ENCODE assay signal across 13 mouse cellular contexts in genomic region chr17:16088879-16089618, GRCm38 (mm10).
DNase-seq lines count a peak whose midpoint lies in the region; ATAC-seq and TF ChIP-seq lines count a peak whose summit lies in the region.
"Had no signal": no experiment of that assay in that cellular context is flagged by ENCODE, and none has a peak within 500 bp of the region (broad histone marks: within the 10 kb centered on the region; RNA-seq: fewer than 3 reads in every experiment).

No protein-coding gene starts in this region.

- 15% methylated on average over 5 of the region's 5 CpGs for WGBS in forebrain, postnatal 0 days
- 9% methylated on average over 5 of the region's 5 CpGs for WGBS in midbrain, embryonic 14.5 days

- no peaks in the 10 kb centered on the region for H3K27me3 ChIP-seq in forebrain, postnatal 0 days (ENCODE audit: insufficient read depth, low read length)
- H3K27me3 ChIP-seq in midbrain, embryonic 14.5 days (ENCODE audit: control insufficient read depth, insufficient read depth, low read length), result no peaks in the 10 kb centered on the region

- no peak for DNase-seq in frontal cortex, postnatal 14 days (ENCODE audit: low spot score in 2 of 2)
- DNase-seq in embryo, embryonic 10.5 days (ENCODE audit: low spot score), result peak; percentile 53
- DNase-seq in forebrain, postnatal 0 days, result peak; percentile 58
- DNase-seq in midbrain, embryonic 14.5 days, result peak; percentile 87
- no peak for DNase-seq in spleen, postnatal 36 days (ENCODE audit: low spot score in 2 of 2)
- DNase-seq in adrenal gland, postnatal 14 days, result no peak
- no peak for DNase-seq in thymus, postnatal 0 days (ENCODE audit: low spot score)
- DNase-seq: cerebellum, adult 9-11 months; liver; lung, postnatal 14 days had no signal

- no peaks in the 10 kb centered on the region for H3K4me1 ChIP-seq in forebrain, postnatal 0 days (ENCODE audit: insufficient read depth)
- no peaks in the 10 kb centered on the region for H3K4me1 ChIP-seq in midbrain, embryonic 14.5 days (ENCODE audit: control insufficient read depth, insufficient read depth, low read length)
- H3K4me1 ChIP-seq: heart, embryonic 10.5 days had no signal

- no peak overlapping the region for H3K9ac ChIP-seq in forebrain, postnatal 0 days
- H3K9ac ChIP-seq in midbrain, embryonic 14.5 days (replicated peaks; ENCODE audit: low read length), result no peak overlapping the region

- no peaks in the 10 kb centered on the region for H3K9me3 ChIP-seq in forebrain, postnatal 0 days (ENCODE audit: low read length)
- no peaks in the 10 kb centered on the region for H3K9me3 ChIP-seq in midbrain, embryonic 14.5 days (ENCODE audit: control insufficient read depth, low read length)
- H3K9me3 ChIP-seq: heart, embryonic 10.5 days had no signal

- H3K27ac ChIP-seq in forebrain, postnatal 0 days (ENCODE audit: low read depth, low read length), result peak overlapping the region; percentile 6; the same call in 1 of the 2 replicates
- peak overlapping the region; percentile 78 for H3K27ac ChIP-seq in midbrain, embryonic 14.5 days (replicated peaks; ENCODE audit: low read depth, low read length)
- H3K27ac ChIP-seq: heart, embryonic 10.5 days had no signal

- H3K36me3 ChIP-seq in forebrain, postnatal 0 days (ENCODE audit: insufficient read depth), result no peaks in the 10 kb centered on the region
- H3K36me3 ChIP-seq in midbrain, embryonic 14.5 days (ENCODE audit: control insufficient read depth, insufficient read depth, low read length), result no peaks in the 10 kb centered on the region
- H3K36me3 ChIP-seq: heart, embryonic 10.5 days had no signal

- H3K4me2 ChIP-seq in forebrain, postnatal 0 days (ENCODE audit: low read depth), result no peak overlapping the region; the same call in 1 of the 2 replicates
- H3K4me2 ChIP-seq in midbrain, embryonic 14.5 days (ENCODE audit: low read length), result peak overlapping the region; percentile 13

- no peak overlapping the region for H3K4me3 ChIP-seq in forebrain, postnatal 0 days (ENCODE audit: low read depth, low read length)
- H3K4me3 ChIP-seq in midbrain, embryonic 14.5 days (replicated peaks; ENCODE audit: low read depth, low read length), result peak overlapping the region; percentile 1; the same call in 1 of the 2 replicates
- H3K4me3 ChIP-seq: heart, embryonic 10.5 days had no signal

- peak; percentile 98 for ATAC-seq in frontal cortex, adult (ENCODE audit: low TSS enrichment)
- peak; percentile 98 for ATAC-seq in forebrain, postnatal 0 days
- peak; percentile 97 for ATAC-seq in midbrain, embryonic 14.5 days (ENCODE audit: low FRiP score, low TSS enrichment)
- ATAC-seq: inflammation-experienced regulatory T-cells, adult 6 months had no signal

- TF ChIP-seq CTCF in forebrain, postnatal 0 days (IDR thresholded peaks at IDR 0.05; ENCODE audit: low read depth), result no peak; the same call in 1 of the 2 replicates

Comparison
In these comparisons a context has a peak if more than half of its experiments do, and no peak if none do; other contexts are left out.
1. DNase-seq: peak in embryo, embryonic 10.5 days (single experiment), forebrain, postnatal 0 days (single experiment) and midbrain, embryonic 14.5 days (single experiment); none in frontal cortex, postnatal 14 days (0 of 2), spleen, postnatal 36 days (0 of 2), adrenal gland, postnatal 14 days (single experiment) and thymus, postnatal 0 days (single experiment).
2. Peak in every context shown above with its lines, with median percentiles within 50 percentile points of each other: ATAC-seq.